Mouse (Mus musculus) kidney, adult 2 months (tissue): ENCODE results near the gene Plaa.

ENCODE experiments used
- CTCF ChIP-seq: fragments of 200-500 bp; conservative IDR thresholded peaks from 2 replicates; pipeline ENCODE4 v1.5.1; 2011; ENCODE audit warnings: low read depth, mild to moderate bottlenecking, control low read depth, low read length, moderate library complexity, mixed read lengths; ENCODE audit not compliant: insufficient read depth, insufficient read length
- POLR2A ChIP-seq: fragments of 200-500 bp; IDR thresholded peaks from one replicate; pipeline ENCODE4 v1.6.1; 2011; ENCODE audit warnings: low read depth, low read length, control low read depth

DNA sequence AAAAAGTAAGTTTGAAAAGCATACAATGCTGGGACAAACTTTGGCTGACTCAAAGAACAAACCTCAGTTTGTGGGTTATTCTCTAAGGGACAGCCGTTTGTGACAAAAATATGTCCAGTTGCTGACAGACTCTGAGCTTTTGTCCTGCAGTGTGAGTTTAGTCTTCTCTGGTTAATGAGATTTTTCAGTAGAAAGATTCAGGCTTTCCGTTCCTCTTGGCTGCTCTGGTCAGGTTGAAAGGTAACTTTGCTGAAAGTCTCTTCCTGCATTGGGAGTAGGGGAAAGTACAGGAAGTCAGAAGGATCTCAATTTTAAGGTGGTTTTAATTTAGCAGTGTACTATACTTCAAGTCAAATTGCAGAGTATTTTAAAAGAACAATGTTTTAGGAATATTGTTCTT is 2.5 kb upstream of the Plaa start:
- TF ChIP-seq CTCF, result no peak
- no peak for TF ChIP-seq POLR2A
